24 mouse cellular contexts compared by ENCODE assay signal in the genomic region with DNA sequence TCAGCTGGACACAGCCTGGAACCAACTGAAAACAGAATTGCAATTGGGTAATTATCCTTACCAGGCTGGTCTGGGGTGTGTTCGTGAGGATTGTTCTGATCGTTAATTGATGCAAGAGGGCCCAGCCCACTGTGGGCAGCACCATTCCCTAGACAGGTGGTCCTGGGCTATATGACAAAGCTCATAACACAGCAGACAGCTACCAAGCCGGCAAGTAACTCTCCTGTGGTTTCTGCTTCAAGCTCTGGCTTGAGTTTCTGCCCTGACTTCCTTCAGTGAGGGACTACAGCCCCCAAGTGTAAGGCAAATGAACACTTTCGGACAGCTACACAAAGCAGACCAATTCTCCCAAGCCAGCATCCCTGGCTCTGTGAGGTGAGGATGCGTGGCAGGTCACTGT. TPM values are rescaled to one million over a fixed set of nuclear protein-coding genes. Genes with fewer than 3 reads are reported as not detected.
DNase-seq lines count a peak whose midpoint lies in the region; ATAC-seq and TF ChIP-seq lines count a peak whose summit lies in the region.
"Had no signal": no experiment of that assay in that cellular context is flagged by ENCODE, and none has a peak within 500 bp of the region (broad histone marks: within the 10 kb centered on the region; RNA-seq: fewer than 3 reads in every experiment).

No protein-coding gene starts in this region.

- peak; percentile 30 for DNase-seq in forebrain, embryonic 11.5 days (ENCODE audit: low spot score)
- DNase-seq in forebrain, postnatal 0 days = no peak
- DNase-seq in heart, embryonic 10.5 days (ENCODE audit: low spot score) = peak; percentile 70
- DNase-seq in heart, postnatal 36 days = no peak
- DNase-seq in liver = peak; percentile 1
- no peak for DNase-seq in liver, postnatal 0 days
- DNase-seq: adrenal gland, adult 8-10 months; adrenal gland, postnatal 14 days; adrenal gland, postnatal 36 days; B cell, adult 2 months; cerebellum, adult 2 months; cerebellum, adult 9-10 months; cerebellum, postnatal 10 days; cerebellum, postnatal 25 days had no signal

- no peak for TF ChIP-seq CTCF in forebrain, postnatal 0 days (IDR thresholded peaks at IDR 0.05; ENCODE audit: low read depth)
- no peak for TF ChIP-seq CTCF in liver, postnatal 0 days (IDR thresholded peaks at IDR 0.05; ENCODE audit: low read depth)

- H3K4me3 ChIP-seq in forebrain, embryonic 11.5 days (ENCODE audit: low read depth, low read length) = no peak overlapping the region
- H3K4me3 ChIP-seq in forebrain, postnatal 0 days (ENCODE audit: low read depth, low read length) = no peak overlapping the region
- H3K4me3 ChIP-seq in heart, embryonic 10.5 days = no peak overlapping the region
- no peak overlapping the region for H3K4me3 ChIP-seq in liver, postnatal 0 days (ENCODE audit: low read depth, low read length)
- H3K4me3 ChIP-seq: embryonic facial prominence, embryonic 10.5 days; embryonic facial prominence, embryonic 12.5 days; forebrain, embryonic 12.5 days had no signal

- no peak for TF ChIP-seq EP300 in liver, postnatal 0 days (IDR thresholded peaks at IDR 0.05; ENCODE audit: low read depth)

- no peak overlapping the region for H3K4me2 ChIP-seq in forebrain, embryonic 11.5 days (ENCODE audit: low read depth, low read length, severe bottlenecking)
- H3K4me2 ChIP-seq in forebrain, postnatal 0 days (ENCODE audit: low read depth) = no peak overlapping the region
- no peak overlapping the region for H3K4me2 ChIP-seq in liver, postnatal 0 days (ENCODE audit: low read depth, low read length)
- H3K4me2 ChIP-seq: embryonic facial prominence, embryonic 12.5 days; forebrain, embryonic 12.5 days had no signal

- H3K9me3 ChIP-seq in forebrain, embryonic 11.5 days (ENCODE audit: control insufficient read depth, low read length) = no peaks in the 10 kb centered on the region
- no peaks in the 10 kb centered on the region for H3K9me3 ChIP-seq in forebrain, postnatal 0 days (ENCODE audit: low read length)
- H3K9me3 ChIP-seq in heart, embryonic 10.5 days = no peaks in the 10 kb centered on the region
- no peaks in the 10 kb centered on the region for H3K9me3 ChIP-seq in liver, postnatal 0 days (ENCODE audit: low read length)
- H3K9me3 ChIP-seq: embryonic facial prominence, embryonic 12.5 days; forebrain, embryonic 12.5 days; G1E had no signal

- 94% methylated on average over 5 of the region's 5 CpGs for WGBS in forebrain, embryonic 11.5 days
- WGBS in forebrain, postnatal 0 days = 90% methylated on average over 5 of the region's 5 CpGs
- WGBS in heart, embryonic 10.5 days = 87% methylated on average over 5 of the region's 5 CpGs
- 84% methylated on average over 5 of the region's 5 CpGs for WGBS in liver, postnatal 0 days (ENCODE audit: insufficient replicate concordance)

- H3K27ac ChIP-seq in forebrain, embryonic 11.5 days (ENCODE audit: low read depth, low read length) = no peak overlapping the region
- H3K27ac ChIP-seq in forebrain, postnatal 0 days (ENCODE audit: low read depth, low read length) = no peak overlapping the region
- H3K27ac ChIP-seq in heart, embryonic 10.5 days = no peak overlapping the region
- no peak overlapping the region for H3K27ac ChIP-seq in liver, postnatal 0 days (ENCODE audit: low read depth)
- H3K27ac ChIP-seq: embryonic facial prominence, embryonic 10.5 days; embryonic facial prominence, embryonic 12.5 days; forebrain, embryonic 12.5 days had no signal

- H3K4me1 ChIP-seq in forebrain, embryonic 11.5 days (replicated peaks; ENCODE audit: control insufficient read depth, insufficient read depth, low read length) = no peaks in the 10 kb centered on the region
- H3K4me1 ChIP-seq in forebrain, postnatal 0 days (ENCODE audit: insufficient read depth) = no peaks in the 10 kb centered on the region
- peaks cover 5% of the 10 kb centered on the region; the same call in 1 of the 2 replicates for H3K4me1 ChIP-seq in heart, embryonic 10.5 days
- H3K4me1 ChIP-seq in liver, postnatal 0 days (ENCODE audit: insufficient read depth) = peaks cover 5% of the 10 kb centered on the region; the same call in 1 of the 2 replicates
- H3K4me1 ChIP-seq: embryonic facial prominence, embryonic 12.5 days; forebrain, embryonic 12.5 days had no signal

- H3K36me3 ChIP-seq in forebrain, embryonic 11.5 days (ENCODE audit: control insufficient read depth, insufficient read depth, low read length) = peaks cover 6% of the 10 kb centered on the region; the same call in 1 of the 2 replicates
- peaks cover 78% of the 10 kb centered on the region for H3K36me3 ChIP-seq in forebrain, postnatal 0 days (ENCODE audit: insufficient read depth)
- peaks cover 54% of the 10 kb centered on the region for H3K36me3 ChIP-seq in heart, embryonic 10.5 days
- no peaks in the 10 kb centered on the region for H3K36me3 ChIP-seq in liver, postnatal 0 days (replicated peaks; ENCODE audit: insufficient read depth, low read length)
- H3K36me3 ChIP-seq: G1E had no signal

- ATAC-seq in forebrain, embryonic 11.5 days (replicated peaks; ENCODE audit: low FRiP score) = no peak
- no peak for ATAC-seq in forebrain, postnatal 0 days
- ATAC-seq in liver, postnatal 0 days = no peak
- ATAC-seq: activated CD4-positive, CD25-positive, alpha-beta regulatory T cell, adult 4 months; CD4-positive, CD25-positive, alpha-beta regulatory T cell, adult 4 months; forebrain, embryonic 14.5 days; forebrain, embryonic 16.5 days; Patski had no signal

- no peak overlapping the region for H3K9ac ChIP-seq in forebrain, embryonic 11.5 days (ENCODE audit: low read length)
- H3K9ac ChIP-seq in forebrain, postnatal 0 days = no peak overlapping the region
- no peak overlapping the region for H3K9ac ChIP-seq in liver, postnatal 0 days (replicated peaks)
- H3K9ac ChIP-seq: embryonic facial prominence, embryonic 12.5 days; forebrain, embryonic 12.5 days had no signal

- intact Hi-C loops in heart, postnatal 36 days (cut with DNase I) = no loop called here

- H3K27me3 ChIP-seq in forebrain, embryonic 11.5 days (ENCODE audit: control insufficient read depth, insufficient read depth, low read length) = no peaks in the 10 kb centered on the region
- H3K27me3 ChIP-seq in forebrain, postnatal 0 days (ENCODE audit: insufficient read depth, low read length) = no peaks in the 10 kb centered on the region
- H3K27me3 ChIP-seq in heart, embryonic 10.5 days (ENCODE audit: insufficient read depth, poor library complexity, severe bottlenecking) = no peaks in the 10 kb centered on the region
- no peaks in the 10 kb centered on the region for H3K27me3 ChIP-seq in liver, postnatal 0 days (ENCODE audit: insufficient read depth, low read length)
- H3K27me3 ChIP-seq: CH12.LX; embryonic facial prominence, embryonic 12.5 days; forebrain, embryonic 12.5 days; Patski had no signal

RNA-seq across cellular contexts. Expression of gene Gtf2ird1, which starts 40.5 kb away (rescaled TPM):
- 99.8 and 103 TPM in 2 replicates for polyA plus RNA-seq in forebrain, embryonic 11.5 days (2014; fragmentation: Nextera tagmentation; extraction: Ambion mirVana)
- 33.9 and 47.1 TPM in 2 replicates for total RNA-seq in forebrain, postnatal 0 days (2014; rRNA removed)
- 41.2 and 53.6 TPM in 2 replicates for polyA plus RNA-seq in forebrain, postnatal 0 days (2015; fragmentation: Nextera tagmentation; extraction: Ambion mirVana)
- 64.1 and 74.8 TPM in 2 replicates for polyA plus RNA-seq in heart, embryonic 10.5 days (2016; fragmentation: Nextera tagmentation; extraction: Ambion mirVana)
- total RNA-seq in heart, postnatal 36 days (2021) = 10 to 100 TPM; 23.4 to 26.9 TPM
- 10.0 and 11.0 TPM in 2 replicates for polyA plus RNA-seq in liver, postnatal 0 days (2015; fragmentation: Nextera tagmentation; extraction: Ambion mirVana)

RNA-seq across cellular contexts. Expression of gene Clip2, which starts 55.2 kb away (rescaled TPM):
- polyA plus RNA-seq in forebrain, embryonic 11.5 days (2014; fragmentation: Nextera tagmentation; extraction: Ambion mirVana) = 6.1 and 6.8 TPM in 2 replicates
- 162 and 164 TPM in 2 replicates for total RNA-seq in forebrain, postnatal 0 days (2014; rRNA removed)
- polyA plus RNA-seq in forebrain, postnatal 0 days (2015; fragmentation: Nextera tagmentation; extraction: Ambion mirVana) = 12.7 and 14.5 TPM in 2 replicates
- polyA plus RNA-seq in heart, embryonic 10.5 days (2016; fragmentation: Nextera tagmentation; extraction: Ambion mirVana) = 2.1 TPM in 2 replicates
- total RNA-seq in heart, postnatal 36 days (2021) = 1 to 10 TPM; 6.4 to 7.5 TPM
- polyA plus RNA-seq in liver, postnatal 0 days (2015; fragmentation: Nextera tagmentation; extraction: Ambion mirVana) = 0.21 and 0.29 TPM in 2 replicates

Comparison
In these comparisons a context has a peak if more than half of its experiments do, and no peak if none do; other contexts are left out.
1. DNase-seq: peak in forebrain, embryonic 11.5 days (single experiment), heart, embryonic 10.5 days (single experiment) and liver (single experiment); none in forebrain, postnatal 0 days (single experiment), heart, postnatal 36 days (0 of 2) and liver, postnatal 0 days (single experiment).